Mouse (Mus musculus) brain, embryonic 18.5 days (tissue): Measurements from ENCODE around the gene Col4a1.
A peak's percentile ranks its signal among the peaks of the same experiment; 100 is the strongest.

Source experiments
- DNase-seq: peaks from one replicate; pipeline ENCODE4 v3.0.0-alpha.2; 2012; ENCODE audit warnings: low read depth, low spot score

Col4a1 gene

DNA sequence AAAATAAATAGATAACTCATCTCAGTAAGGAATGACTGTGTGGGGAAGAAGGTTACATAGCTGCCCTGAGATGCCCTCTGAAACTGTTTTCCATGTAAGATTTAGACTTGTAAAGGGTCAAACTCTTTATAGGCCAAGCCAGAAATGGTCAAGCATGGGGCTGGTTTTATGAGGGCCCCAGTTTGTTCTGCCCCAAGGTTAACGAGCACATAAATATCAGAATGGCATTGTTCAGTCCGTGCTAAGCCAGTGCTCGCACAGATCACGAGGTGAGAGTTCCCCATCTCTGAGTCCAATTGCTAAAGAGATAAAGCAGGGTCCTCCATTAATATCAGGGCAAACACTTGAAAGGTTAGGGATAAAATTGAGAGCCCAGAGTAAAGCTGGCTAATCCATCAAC lies 79.6 kb downstream of the Col4a1 start:
- no peak for DNase-seq

DNA sequence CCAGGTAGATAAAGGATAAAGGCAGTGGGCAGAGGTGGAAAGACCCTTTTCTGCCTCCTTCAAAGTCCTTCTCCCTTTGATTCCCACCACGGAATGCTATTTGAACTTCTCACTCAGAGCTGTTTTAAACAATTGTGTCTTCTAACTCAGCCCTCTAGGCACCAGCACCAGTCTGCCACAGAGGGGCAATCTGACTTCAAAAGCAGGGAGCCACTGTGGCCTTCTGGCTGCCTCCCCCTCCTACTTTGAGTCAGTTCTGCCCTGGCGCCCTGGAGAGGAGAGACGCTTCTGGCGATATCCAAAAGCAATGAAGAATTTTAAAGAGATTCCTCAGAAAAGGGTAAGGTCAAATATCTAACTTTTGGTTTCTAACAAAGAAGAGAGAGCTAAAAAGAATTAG lies 82.3 kb downstream of the Col4a1 start:
- no peak for DNase-seq

DNA sequence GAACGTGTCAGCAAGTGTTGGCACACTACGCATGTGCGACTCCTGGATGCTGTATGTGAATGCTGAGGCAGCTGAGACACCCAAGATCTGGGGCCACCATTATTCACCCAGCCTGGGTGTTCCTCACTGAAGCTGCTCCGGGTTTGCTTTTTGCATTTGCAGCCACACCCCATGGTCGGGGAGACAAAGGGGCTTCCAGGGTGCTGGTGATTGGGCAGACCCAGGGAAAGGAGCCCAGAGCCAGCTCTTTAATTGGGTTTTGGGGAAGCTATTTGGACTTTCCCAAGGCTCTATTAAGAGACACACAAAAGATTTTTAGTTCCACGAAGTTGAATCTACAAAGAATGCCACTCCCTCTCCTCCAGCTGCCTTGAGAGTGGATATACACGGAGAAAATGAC lies 85.2 kb downstream of the Col4a1 start:
- DNase-seq = no peak

DNA sequence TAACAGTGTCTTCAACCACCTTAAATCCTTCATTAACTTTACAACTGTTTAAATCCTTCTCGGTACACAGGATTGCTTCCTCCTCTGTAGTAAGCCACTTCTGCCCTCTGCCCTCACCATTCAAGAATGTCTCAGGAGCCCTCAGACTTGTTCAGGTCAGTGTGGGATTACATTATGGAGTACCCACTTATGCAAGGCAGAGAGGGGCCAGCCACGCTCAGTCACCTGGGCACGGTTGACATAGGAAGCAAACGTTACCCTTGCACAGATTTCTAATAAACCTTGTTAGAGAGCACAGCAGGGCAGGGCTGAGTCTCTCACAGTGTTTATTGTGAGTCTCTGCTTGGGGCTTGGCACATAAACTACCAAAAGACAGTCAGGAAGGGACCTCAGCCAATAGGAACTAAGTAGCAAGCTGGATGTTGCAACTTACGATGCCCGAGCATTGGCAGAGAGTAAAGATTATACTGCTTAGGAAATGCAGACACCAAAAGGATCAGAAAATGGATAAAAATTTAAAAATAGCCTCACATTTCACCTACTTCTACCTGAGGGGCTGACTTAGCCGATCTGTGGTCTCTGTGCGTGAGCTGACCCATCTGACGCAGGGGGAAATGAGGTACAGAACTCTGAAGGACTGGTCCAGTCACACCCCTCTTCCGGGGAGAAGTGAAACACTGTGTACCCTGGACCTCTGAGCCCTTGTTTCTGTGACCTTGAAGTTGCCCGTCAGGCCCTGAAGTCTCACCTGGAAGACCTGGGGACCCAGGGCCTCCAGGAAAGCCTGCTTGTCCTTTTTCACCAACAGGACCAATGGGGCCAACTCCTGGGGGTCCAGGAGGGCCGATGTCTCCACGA lies 86.8 kb downstream of the Col4a1 start:
- DNase-seq = no peak

DNA sequence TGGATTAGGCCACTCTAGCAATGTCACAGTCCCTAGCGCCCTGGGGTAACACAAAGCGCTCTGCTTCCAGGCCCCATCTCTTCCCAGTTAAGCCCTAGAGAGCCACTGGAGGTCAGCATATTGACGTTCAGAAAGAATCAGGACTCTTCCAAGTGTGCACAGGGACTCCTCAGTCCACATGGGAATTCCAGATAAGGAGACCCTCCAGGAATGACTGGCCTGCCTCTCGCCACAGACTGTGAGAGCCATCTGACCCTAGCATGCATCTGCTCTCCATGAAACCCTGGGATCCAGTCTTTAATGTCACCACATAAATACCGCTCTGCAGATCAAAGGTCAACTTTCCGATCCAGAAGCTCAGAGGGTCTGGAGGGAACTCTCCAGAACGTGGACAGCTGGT lies 88.4 kb downstream of the Col4a1 start:
- no peak for DNase-seq

DNA sequence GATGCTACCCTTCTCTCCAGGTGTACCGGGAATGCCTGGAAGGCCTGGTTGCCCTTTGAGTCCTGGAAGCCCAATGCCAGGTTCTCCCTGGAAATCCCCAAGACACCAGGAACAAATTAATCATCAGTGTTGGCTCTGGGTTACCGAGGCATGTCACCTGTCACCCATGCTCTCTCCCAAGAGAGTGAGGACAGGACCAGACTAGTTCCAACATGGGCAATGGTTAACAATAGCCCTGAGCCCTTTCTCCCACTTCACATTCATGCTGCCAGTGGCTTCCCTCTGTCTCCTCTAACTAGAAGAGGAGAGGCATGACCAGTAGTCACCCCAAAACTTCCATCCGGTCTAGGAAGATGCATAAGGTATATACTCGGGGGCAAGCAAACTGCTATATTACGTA lies 91.3 kb downstream of the Col4a1 start:
- DNase-seq = no peak

DNA sequence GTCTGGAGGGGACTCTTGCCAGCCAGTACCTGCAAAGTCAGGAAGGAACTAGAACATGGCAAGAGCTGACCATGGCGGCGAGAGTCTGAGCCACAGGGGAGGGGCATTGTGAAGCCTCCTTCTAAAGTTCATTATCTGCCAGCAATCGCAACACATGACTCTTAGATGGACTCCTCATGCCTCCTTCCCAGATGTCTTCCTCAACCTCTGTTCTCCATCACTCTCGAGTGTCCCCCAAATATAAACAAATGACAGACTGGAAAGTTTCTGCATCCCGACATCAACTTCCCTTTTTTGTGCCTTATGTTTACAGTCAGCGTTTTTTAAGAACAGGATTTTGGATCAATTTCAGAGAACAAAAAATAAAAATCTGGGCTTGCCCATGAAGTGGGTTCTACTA lies 93.3 kb downstream of the Col4a1 start:
- DNase-seq = no peak

DNA sequence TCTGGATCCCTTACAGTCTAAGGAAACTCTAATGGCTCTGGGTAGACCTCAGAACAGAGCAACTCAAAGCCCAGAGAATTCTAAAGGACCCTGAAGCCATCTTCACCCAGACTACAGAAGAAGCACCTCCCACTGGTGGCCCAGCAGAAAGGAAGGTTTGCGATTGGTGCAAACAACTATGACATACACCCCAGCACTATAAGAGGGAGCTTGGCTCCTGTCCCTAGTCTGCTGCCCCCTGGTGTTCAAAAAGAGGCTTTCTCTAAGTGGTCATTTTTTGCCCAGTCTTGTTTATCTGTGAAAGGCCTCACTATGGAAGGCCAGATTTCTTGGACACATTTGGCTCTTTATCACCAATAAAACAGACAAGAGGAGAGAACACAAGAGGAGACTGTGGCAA lies 97.4 kb downstream of the Col4a1 start:
- DNase-seq = peak; percentile 32

DNA sequence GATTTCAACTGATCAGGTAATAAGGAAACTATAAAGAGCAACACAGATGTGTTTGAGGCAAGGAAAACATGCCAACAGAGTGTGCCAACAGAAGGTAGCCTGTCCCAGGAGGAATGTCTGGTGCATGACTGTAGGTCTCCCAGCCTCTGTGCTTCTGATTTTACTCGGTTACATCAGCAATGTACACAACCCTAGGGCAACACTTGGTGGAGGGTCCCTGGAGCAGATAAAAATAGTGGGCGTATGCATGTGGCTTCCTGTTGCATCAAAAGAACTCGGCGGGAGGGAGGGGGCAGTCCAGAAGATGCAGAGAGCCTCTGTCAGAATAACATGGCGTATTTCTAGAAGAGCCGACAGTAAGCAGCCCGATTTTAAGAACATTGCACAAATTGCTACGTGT lies 106.1 kb downstream of the Col4a1 start:
- DNase-seq = no peak

DNA sequence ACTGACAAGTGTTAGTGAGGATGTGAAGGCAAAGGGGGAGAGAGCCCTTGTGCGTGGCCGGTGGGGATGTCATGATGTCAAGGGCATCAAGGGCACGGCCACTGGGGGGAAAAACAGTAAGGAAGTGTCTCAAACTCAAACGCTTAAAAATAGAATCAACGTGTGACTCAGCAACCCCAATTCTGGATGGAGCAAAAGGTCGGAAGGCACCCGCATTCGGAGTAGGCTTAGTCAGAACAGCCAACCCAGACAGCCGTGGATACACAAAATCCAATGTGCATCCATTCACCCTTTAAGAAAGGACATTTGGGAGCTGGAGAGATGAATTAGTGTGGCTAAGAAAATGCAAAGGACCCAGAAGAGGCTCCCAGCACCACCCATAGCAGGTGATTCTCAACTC lies 107.1 kb downstream of the Col4a1 start:
- DNase-seq = no peak

DNA sequence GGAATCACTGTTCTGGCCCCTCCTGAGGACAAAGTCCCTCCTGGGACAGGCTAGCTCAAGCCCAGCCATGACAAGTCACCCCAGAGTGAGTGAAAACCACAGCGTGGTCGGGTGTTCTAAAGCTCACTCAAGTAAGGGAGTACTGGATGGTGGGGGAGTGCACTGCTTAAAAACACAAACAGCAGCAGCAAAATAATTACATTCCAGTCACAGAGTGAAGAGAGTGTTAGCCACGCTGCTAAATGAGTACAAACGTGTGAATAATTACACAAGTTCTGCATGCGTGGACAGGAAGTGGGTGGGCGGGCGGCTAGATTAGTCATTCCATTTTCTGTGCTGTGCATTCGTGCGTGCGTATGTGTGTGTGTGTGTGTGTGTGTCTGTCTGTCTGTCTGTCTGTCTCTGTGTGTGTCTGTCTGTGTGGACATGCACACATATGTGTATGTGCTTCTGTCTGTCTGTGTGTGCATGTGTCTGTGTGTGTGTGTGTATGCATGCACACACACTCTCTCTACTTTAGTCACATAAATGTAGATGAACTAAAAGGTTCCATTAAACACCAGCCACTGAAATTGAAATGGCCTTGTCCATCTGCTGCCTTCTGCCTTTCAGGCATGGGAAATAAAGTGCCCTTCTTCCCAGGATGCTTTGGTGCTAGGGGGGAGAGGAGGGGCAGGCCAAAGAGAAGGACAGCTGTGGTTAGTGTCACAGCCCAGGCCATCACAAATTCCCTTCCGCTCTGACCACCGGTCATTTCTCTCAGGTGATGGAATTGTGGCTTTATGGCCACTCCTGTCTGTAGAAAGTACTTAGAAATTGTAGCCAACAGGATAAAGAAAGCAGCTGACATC lies 109.1 kb downstream of the Col4a1 start:
- no peak for DNase-seq

DNA sequence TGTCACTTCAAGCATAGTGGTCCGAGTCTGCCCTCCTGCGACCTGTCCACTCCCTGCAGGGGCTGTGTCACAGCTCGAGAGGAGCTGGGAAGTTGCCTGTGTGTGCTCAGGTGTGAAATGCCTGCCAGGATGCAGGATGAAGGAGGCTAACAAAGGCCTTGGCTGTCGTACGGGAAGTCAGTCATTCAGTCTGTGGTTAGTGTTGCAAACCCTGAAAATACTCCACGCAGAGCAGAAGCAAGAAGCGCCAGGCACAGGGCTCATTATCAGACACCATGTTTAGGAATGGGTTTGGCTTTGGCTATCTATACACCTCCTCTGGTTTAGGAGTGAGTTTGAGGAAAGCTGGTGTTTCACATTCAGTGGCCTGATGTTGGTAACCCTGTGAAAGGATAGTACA lies 114.0 kb downstream of the Col4a1 start:
- DNase-seq = no peak

DNA sequence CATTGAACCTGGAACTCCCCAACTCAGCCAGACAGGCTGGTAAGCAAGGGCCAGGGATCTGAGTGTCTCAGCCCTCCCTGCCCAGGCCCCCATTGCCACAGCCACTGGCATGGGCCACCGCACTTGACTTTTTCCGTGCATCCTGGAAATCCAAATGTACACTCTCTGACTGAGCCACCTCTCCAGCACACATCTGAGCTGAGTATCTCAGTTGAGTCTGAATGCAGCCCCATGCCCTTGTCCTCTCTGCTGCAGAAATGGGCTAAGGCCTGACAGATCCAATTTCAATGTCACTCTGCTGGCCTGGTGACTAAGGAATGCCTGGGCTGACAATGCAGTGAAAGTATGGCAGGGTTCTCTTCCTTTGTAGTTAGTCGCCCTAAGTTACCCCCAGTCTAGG lies 114.6 kb downstream of the Col4a1 start:
- no peak for DNase-seq

DNA sequence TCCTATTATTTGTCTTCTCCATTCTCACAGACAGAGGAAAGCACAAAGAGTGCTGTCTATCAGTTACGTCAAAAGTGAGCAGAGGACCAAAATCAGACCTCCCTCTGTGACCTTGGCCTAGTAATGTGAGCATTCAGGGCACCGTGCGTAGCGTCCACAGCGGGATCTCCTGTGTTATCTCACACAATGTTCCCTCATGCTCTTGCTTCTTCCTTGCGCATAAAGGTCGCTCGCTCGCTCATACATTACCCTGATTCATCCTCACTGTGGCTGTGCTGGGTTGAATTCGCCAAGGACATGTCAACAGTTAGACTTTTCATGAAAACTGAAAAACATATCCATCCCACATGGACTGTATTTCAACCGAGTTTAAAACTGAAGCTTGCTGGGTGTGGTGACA lies 115.4 kb downstream of the Col4a1 start:
- DNase-seq = no peak

DNA sequence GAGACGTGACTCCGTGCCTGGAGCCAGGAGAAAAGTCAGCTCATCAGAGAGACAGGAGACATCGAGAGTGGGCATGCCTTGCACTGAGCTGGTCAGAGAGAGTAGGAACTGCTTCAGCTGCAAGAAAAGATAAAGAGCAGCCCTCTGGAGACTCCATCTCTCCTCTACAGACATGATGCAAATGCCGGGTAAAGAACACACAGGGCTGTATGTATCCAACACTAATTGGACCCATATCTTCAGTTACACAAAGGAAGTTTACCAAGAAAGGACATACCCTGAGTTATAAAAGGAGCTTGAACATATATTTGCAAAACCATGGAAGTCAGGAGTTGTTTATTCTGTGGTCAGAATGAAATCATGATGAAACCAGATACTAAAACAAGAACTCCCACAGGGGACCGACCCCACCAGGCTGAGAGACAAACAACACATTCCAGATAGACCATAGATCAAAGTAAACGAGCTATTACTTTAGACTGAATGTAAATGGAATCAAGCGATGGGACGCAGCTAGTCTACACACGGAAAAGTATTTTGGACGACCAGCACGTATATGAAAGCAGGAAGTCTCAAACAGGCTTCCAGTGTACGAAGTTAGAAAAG lies 119.8 kb downstream of the Col4a1 start:
- no peak for DNase-seq

DNA sequence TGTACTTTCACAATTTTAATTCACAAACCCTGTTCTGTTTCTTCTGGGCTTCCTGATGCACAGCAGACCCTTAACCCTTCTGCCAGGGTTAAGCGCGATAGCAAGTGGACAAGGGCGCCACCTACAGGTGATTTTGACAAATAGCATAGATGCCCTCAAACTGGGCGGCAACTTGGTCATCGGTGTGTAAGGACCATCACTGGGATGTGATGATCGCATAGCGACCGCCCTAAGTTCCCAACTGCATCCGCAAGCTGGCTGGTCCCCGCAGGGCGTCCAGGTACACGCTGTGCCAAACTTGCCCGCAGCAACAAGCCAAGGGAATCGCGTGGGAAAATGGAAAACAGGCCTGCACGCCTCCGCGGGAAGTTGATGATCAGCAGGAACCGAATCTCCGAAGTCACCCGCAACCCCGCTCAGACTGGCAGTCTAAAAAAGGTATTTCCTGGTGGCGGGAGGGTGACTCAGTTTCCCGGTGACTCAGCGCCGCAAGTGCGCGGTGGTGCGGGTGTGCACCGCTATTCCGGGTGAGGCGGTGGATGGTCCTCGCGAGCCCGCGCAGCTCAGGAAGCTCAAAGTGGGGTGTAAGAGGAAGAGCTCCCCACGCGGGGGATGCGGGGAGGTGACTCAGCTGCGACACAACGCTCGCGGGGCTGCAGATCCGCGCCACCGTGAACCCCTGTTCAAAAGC lies 124.9 kb downstream of the Col4a1 start:
- no peak for DNase-seq

DNA sequence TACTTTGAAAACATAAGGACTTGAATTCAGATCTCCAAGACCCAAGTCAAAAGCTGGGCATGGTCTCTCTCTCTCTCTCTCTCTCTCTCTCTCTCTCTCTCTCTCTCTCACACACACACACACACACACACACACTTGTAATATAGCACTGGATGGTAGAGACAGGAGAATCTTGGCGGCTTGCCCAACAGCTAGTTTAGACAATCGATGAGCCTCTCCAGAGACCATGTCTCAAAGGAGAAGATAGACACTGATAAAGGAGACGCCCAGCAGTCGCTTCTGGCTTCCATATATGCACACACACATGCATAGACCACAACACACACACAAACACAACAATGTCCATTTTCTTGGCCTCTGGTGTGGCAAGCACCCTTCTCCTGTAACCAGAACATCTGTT lies 126.2 kb downstream of the Col4a1 start:
- no peak for DNase-seq

DNA sequence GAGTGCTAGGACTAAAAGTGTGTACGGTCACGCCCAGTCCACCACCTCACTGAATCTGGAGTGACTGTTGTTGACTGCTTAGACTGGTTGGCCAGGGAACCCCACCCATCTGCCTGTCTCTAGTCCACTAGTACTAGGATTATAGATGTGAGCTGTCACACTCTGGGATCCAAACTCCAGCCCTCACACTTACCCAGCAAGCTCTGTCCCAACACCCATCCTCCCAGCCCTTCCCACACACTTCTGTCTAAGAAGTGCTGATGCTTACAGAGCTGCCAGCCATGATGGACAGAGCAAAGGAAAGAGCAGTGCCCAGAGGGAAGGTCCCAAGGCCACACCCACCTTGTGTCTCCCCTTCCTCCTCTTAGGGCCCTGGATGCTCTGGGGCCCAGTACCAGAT lies 127.0 kb downstream of the Col4a1 start:
- DNase-seq = no peak

DNA sequence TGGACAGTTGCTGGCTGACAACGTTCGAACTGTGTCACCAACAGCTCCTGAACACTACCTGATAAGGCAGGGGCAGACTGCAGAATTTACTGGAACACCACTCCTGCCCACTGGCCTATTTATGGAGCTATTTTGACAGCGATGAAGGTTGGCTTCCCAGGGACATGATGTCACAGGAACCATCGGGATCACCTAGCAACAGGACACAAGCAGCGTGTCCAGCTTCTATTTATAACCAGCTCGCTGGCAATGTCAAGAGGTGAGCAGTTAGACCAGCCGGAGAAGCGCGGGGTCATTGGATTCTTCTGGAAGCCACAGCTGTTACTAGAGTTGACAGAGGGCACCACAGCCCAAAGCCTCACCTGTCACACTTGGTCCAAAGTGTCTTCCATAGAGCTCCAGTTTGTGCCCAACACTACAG lies 129.0 kb downstream of the Col4a1 start:
- DNase-seq = no peak

DNA sequence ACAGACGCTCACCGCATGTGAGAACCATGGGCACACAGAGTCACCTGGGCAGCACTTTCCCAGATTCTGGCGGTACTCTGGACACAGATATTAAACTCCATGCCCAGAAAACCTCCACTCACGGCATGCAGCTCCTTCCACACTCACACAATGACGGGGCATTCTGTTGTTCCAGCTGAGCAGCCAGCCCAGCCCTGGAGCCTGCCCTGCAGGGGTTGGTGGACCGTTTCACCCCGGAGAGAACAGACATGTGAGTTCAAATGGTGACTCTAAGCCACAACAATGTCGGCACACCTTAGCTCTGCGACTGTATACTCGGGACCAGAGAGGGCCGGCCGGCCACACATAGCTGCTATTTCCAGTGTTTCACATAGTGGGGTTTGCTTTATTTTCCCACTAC lies 130.0 kb downstream of the Col4a1 start:
- DNase-seq = no peak

DNA sequence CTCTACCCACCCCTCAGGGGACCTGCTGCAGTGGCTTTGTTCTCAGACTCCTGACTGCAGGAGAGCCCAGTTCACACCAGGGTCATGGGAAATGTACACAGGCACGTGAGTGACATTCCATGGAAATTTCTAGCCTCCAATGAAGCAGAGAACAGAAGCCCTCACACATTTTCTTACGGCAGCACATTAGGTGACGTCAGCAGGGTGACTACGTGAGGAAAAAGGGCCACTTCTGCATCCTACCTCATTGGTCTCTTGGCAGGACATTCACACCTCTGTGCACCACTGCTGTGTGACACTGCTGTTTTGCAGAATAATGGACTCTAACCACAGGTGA lies 130.5 kb downstream of the Col4a1 start:
- DNase-seq = no peak
